Mouse (Mus musculus) MEL (cell line): ENCODE data around the gene Fam83g. TPM values are rescaled to one million over a fixed set of nuclear protein-coding genes. Genes with fewer than 3 reads are reported as not detected.

ENCODE experiments used
- DNase-seq: peaks from one replicate; pipeline ENCODE4 v3.0.0; 2011; ENCODE audit warnings: low read depth, low spot score
- H3K27ac ChIP-seq: 2 replicates; pipeline ENCODE4 v1.5.1; 2012; ENCODE audit warnings: low read depth, mild to moderate bottlenecking, control low read depth, low read length, moderate library complexity; ENCODE audit not compliant: control insufficient read depth
- H3K27me3 ChIP-seq, 2 experiments: fragments of 150-350 bp in 1 of 2; sonication (generic) in 1 of 2; 2 replicates each; pipeline ENCODE4 v1.6.1; 2012; ENCODE audit warnings: low read length in 2 of 2, mild to moderate bottlenecking in 2 of 2, improper control_type of control experiment in 1 of 2, moderate library complexity in 1 of 2; ENCODE audit not compliant: insufficient read depth in 2 of 2, control insufficient read depth in 1 of 2
- H3K36me3 ChIP-seq, 2 experiments: 2 replicates each; pipeline ENCODE4 v1.6.1; 2012 to 2014; ENCODE audit warnings: low read length in 2 of 2, improper control_type of control experiment in 1 of 2, inconsistent platforms in 1 of 2, mild to moderate bottlenecking in 1 of 2; ENCODE audit not compliant: insufficient read depth in 2 of 2, control insufficient read depth in 1 of 2
- H3K4me1 ChIP-seq, 2 experiments: fragments of 150-350 bp in 1 of 2; sonication (generic) in 1 of 2; 2 replicates each; pipeline ENCODE4 v1.6.1; 2012; ENCODE audit warnings: low read length in 2 of 2, improper control_type of control experiment in 1 of 2, mild to moderate bottlenecking in 1 of 2; ENCODE audit not compliant: insufficient read depth in 2 of 2, control insufficient read depth in 1 of 2
- H3K4me3 ChIP-seq, 2 experiments: fragments of 150-350 bp in 1 of 2; sonication (generic) in 1 of 2; 2 replicates each; pipeline ENCODE4 v1.5.1; 2012; ENCODE audit warnings: low read depth in 2 of 2, low read length in 2 of 2, mild to moderate bottlenecking in 2 of 2, moderate library complexity in 2 of 2, control low read depth in 1 of 2, improper control_type of control experiment in 1 of 2; ENCODE audit not compliant: control insufficient read depth in 1 of 2, insufficient read depth in 1 of 2
- H3K79me2 ChIP-seq: 2 replicates; pipeline ENCODE4 v1.6.1; 2012; ENCODE audit warnings: mild to moderate bottlenecking, low read length, moderate library complexity; ENCODE audit not compliant: control insufficient read depth, poor library complexity, insufficient read depth
- H3K9ac ChIP-seq: 2 replicates; pipeline ENCODE4 v1.6.1; 2012; ENCODE audit warnings: low read depth, mild to moderate bottlenecking, control low read depth, low read length, moderate library complexity; ENCODE audit not compliant: control insufficient read depth, poor library complexity, severe bottlenecking
- H3K9me3 ChIP-seq: fragments of 150-350 bp; sonication (generic); replicated peaks from 2 replicates; pipeline ENCODE4 v1.6.1; 2012; ENCODE audit warnings: mild to moderate bottlenecking, low read length, improper control_type of control experiment, moderate library complexity; ENCODE audit not compliant: insufficient read depth
- BHLHE40 ChIP-seq: IDR thresholded peaks from 2 replicates; pipeline ENCODE4 v1.6.1; 2012; ENCODE audit warnings: low read depth, mild to moderate bottlenecking, inconsistent platforms, low read length, improper control_type of control experiment, borderline replicate concordance
- CHD1 ChIP-seq: IDR thresholded peaks from 2 replicates; pipeline ENCODE4 v1.6.1; 2012; ENCODE audit warnings: low read depth, mild to moderate bottlenecking, inconsistent platforms, low read length, improper control_type of control experiment
- E2F4 ChIP-seq: IDR thresholded peaks from 2 replicates; pipeline ENCODE4 v1.6.1; 2011; ENCODE audit warnings: low read depth, low read length, improper control_type of control experiment, borderline replicate concordance
- EP300 ChIP-seq, 2 experiments: IDR thresholded peaks; 2 replicates each; pipeline ENCODE4 v1.6.1; 2011; ENCODE audit warnings: improper control_type of control experiment in 2 of 2, low read length in 2 of 2, low read depth in 1 of 2, mild to moderate bottlenecking in 1 of 2
- GATA1 ChIP-seq: IDR thresholded peaks from 2 replicates; pipeline ENCODE4 v1.6.1; 2011; ENCODE audit warnings: low read depth, low read length, improper control_type of control experiment
- KAT2A ChIP-seq: conservative IDR thresholded peaks from 2 replicates; pipeline ENCODE4 v1.6.1; 2012; ENCODE audit warnings: low read depth, low read length, improper control_type of control experiment, inconsistent platforms
- MAZ ChIP-seq: IDR thresholded peaks from 2 replicates; pipeline ENCODE4 v1.6.1; 2012; ENCODE audit warnings: low read depth, mild to moderate bottlenecking, inconsistent platforms, low read length, improper control_type of control experiment
- MEF2A ChIP-seq: IDR thresholded peaks from 2 replicates; pipeline ENCODE4 v1.6.1; 2014; ENCODE audit warnings: low read depth, mild to moderate bottlenecking, inconsistent platforms, low read length, improper control_type of control experiment; ENCODE audit not compliant: poor library complexity, insufficient replicate concordance, severe bottlenecking; ENCODE audit errors: extremely low read depth
- MXI1 ChIP-seq: IDR thresholded peaks from 2 replicates; pipeline ENCODE4 v1.6.1; 2011; ENCODE audit warnings: mild to moderate bottlenecking, low read depth, low read length, improper control_type of control experiment
- NELFE ChIP-seq: IDR thresholded peaks from 2 replicates; pipeline ENCODE4 v1.6.1; 2011; ENCODE audit warnings: low read depth, low read length, improper control_type of control experiment
- NRF1 ChIP-seq: IDR thresholded peaks from 2 replicates; pipeline ENCODE4 v1.6.1; 2014; ENCODE audit warnings: low read depth, mild to moderate bottlenecking, inconsistent platforms, low read length, improper control_type of control experiment, moderate library complexity; ENCODE audit not compliant: poor library complexity, insufficient read depth, severe bottlenecking
- POLR2AphosphoS2 ChIP-seq: IDR thresholded peaks from 2 replicates; pipeline ENCODE4 v1.6.1; 2011; ENCODE audit warnings: low read length, improper control_type of control experiment
- SMC3 ChIP-seq: IDR thresholded peaks from 2 replicates; pipeline ENCODE4 v1.6.1; 2011; ENCODE audit warnings: low read depth, low read length, improper control_type of control experiment
- TCF12 ChIP-seq: IDR thresholded peaks from 2 replicates; pipeline ENCODE4 v1.6.1; 2014; ENCODE audit warnings: low read depth, mild to moderate bottlenecking, inconsistent platforms, low read length, improper control_type of control experiment, moderate library complexity
- ZC3H11A ChIP-seq: IDR thresholded peaks from 2 replicates; pipeline ENCODE4 v1.6.1; 2012; ENCODE audit warnings: low read depth, mild to moderate bottlenecking, inconsistent platforms, low read length, improper control_type of control experiment
- ZNF384 ChIP-seq: IDR thresholded peaks from 2 replicates; pipeline ENCODE4 v1.6.1; 2012; ENCODE audit warnings: low read depth, mild to moderate bottlenecking, inconsistent platforms, low read length, improper control_type of control experiment
- polyA plus RNA-seq, 2 experiments: library from polyadenylated mRNA; stranded (reverse) in 1 of 2; unstranded in 1 of 2; fragments of >175 nt in 1 of 2; fragments of >200 nt in 1 of 2; gene quantifications; 2 replicates each; pipeline versions ENCODE4 v1.2.1 to v1.2.4; 2012; ENCODE audit warnings: low replicate concordance in 2 of 2, low read depth in 1 of 2; ENCODE audit not compliant: insufficient read length in 2 of 2, insufficient read depth in 1 of 2, missing spikeins in 1 of 2
- total RNA-seq: library from RNA; depleted of rRNA; stranded (reverse); fragments of 300-350 nt; gene quantifications from 2 replicates; pipeline ENCODE4 v1.2.3, GENCODE M21; 2012

Fam83g gene
- total and polyA plus RNA-seq, 3 experiments: 5.4 to 9.7 TPM; not detected in 1

GRCm38 (mm10) chr11:61649626-61650025 is 34.3 kb upstream of the Fam83g start:
- Histone ChIP-seq H3K79me2 (no peaks in the 10 kb centered on the region), H3K9ac (no peak overlapping the region), H3K4me1 (peaks cover 3 to 30% of the 10 kb centered on the region in 2 experiments; a peak in 3 of 4 replicates), H3K27me3 (no peaks in the 10 kb centered on the region; a peak in 1 of 4 replicates), H3K36me3 (peaks cover 0 to 8% of the 10 kb centered on the region in 2 experiments; a peak in 2 of 4 replicates), H3K4me3 (no peak overlapping the region), H3K9me3 (no peaks in the 10 kb centered on the region), H3K27ac (no peak overlapping the region)
- no peak for DNase-seq
- no peak for TF ChIP-seq SMC3
- no peak for TF ChIP-seq EP300 (IDR thresholded peaks at IDR 0.05; ENCODE audit: low read depth in 1 of 2, low read length in 2 of 2)
- TF ChIP-seq KAT2A: no peak
- no peak for TF ChIP-seq MEF2A
- no peak for TF ChIP-seq GATA1
- TF ChIP-seq POLR2AphosphoS2: no peak
- no peak for TF ChIP-seq MAZ
- TF ChIP-seq CHD1: no peak
- TF ChIP-seq E2F4: no peak
- TF ChIP-seq ZC3H11A: no peak
- TF ChIP-seq ZNF384: no peak
- TF ChIP-seq NELFE: no peak
- no peak for TF ChIP-seq TCF12
- no peak for TF ChIP-seq NRF1
- no peak for TF ChIP-seq BHLHE40

GRCm38 (mm10) chr11:61650470-61651265 is 33.2 kb upstream of the Fam83g start:
- DNase-seq: no peak
- no peak overlapping the region for H3K27ac ChIP-seq
- H3K4me1 ChIP-seq: peaks cover 0 to 20% of the 10 kb centered on the region in 2 experiments; a peak in 3 of 4 replicates
- no peaks in the 10 kb centered on the region for H3K79me2 ChIP-seq
- no peak overlapping the region for H3K4me3 ChIP-seq
- H3K9me3 ChIP-seq: no peaks in the 10 kb centered on the region
- no peak overlapping the region for H3K9ac ChIP-seq
- H3K36me3 ChIP-seq: peaks cover 0 to 3% of the 10 kb centered on the region in 2 experiments; a peak in 2 of 4 replicates
- TF ChIP-seq BHLHE40: no peak
- no peak for TF ChIP-seq NELFE
- no peak for TF ChIP-seq MXI1
- TF ChIP-seq, all 39 proteins: peak for 0
- no peaks in the 10 kb centered on the region; a peak in 1 of 4 replicates for H3K27me3 ChIP-seq
